Mouse (Mus musculus): ENCODE measurements at regions not wholly inside any gene's neighbourhood (a gene's known extent, or its start where the extent isn't known, plus 50 kb on each side); places are given as distances from the start of the nearest gene placed in this dataset.
A peak's percentile ranks its signal among the peaks of the same experiment; 100 is the strongest.
"Not testable (repeated sequence)": the region's sequence is repeated elsewhere in the genome, so short reads cannot be mapped to it uniquely, and the experiment has no call there.

- H3K27ac ChIP-seq (ENCODE audit: low read depth, low read length): no peak overlapping the region
- H3K27me3 ChIP-seq (ENCODE audit: insufficient read depth, low read length): no peaks in the 10 kb centered on the region
- H3K4me1 ChIP-seq (ENCODE audit: insufficient read depth, low read length): no peaks in the 10 kb centered on the region
- H3K4me3 ChIP-seq (ENCODE audit: low read depth, low read length): no peak overlapping the region
- 55% methylated on average over 2 of the region's 2 CpGs for WGBS
- H3K4me2 ChIP-seq (ENCODE audit: low read depth, low read length, poor library complexity, severe bottlenecking): no peak overlapping the region
- TF ChIP-seq CTCF (IDR thresholded peaks at IDR 0.05): no peak
- H3K36me3 ChIP-seq (ENCODE audit: insufficient read depth, low read length): no peaks in the 10 kb centered on the region
- H3K9ac ChIP-seq (replicated peaks; ENCODE audit: low read length, poor library complexity, severe bottlenecking): no peak overlapping the region
- ATAC-seq (ENCODE audit: low FRiP score) (no peak), DNase-seq (ENCODE audit: low spot score) (peak; percentile 49)
- no peaks in the 10 kb centered on the region for H3K9me3 ChIP-seq (ENCODE audit: low read length)
Measured at GRCm38 (mm10) chr10:36092915-36093314, 381.2 kb upstream of the Amd2 start.

GRCm38 (mm10) chr10:36054681-36055080, 343.0 kb upstream of the Amd2 start:
- TF ChIP-seq CTCF (IDR thresholded peaks at IDR 0.05): no peak
- Histone ChIP-seq H3K27me3 (ENCODE audit: insufficient read depth, low read length) (no peaks in the 10 kb centered on the region), H3K36me3 (ENCODE audit: insufficient read depth, low read length) (no peaks in the 10 kb centered on the region), H3K9me3 (ENCODE audit: low read length) (no peaks in the 10 kb centered on the region), H3K4me2 (ENCODE audit: low read depth, low read length, poor library complexity, severe bottlenecking) (no peak overlapping the region), H3K4me1 (ENCODE audit: insufficient read depth, low read length) (no peaks in the 10 kb centered on the region), H3K9ac (replicated peaks; ENCODE audit: low read length, poor library complexity, severe bottlenecking) (no peak overlapping the region), H3K27ac (ENCODE audit: low read depth, low read length) (no peak overlapping the region), H3K4me3 (ENCODE audit: low read depth, low read length) (no peak overlapping the region)
- ATAC-seq (ENCODE audit: low FRiP score) (no peak), DNase-seq (ENCODE audit: low spot score) (no peak)
- WGBS: 87% methylated on average over 6 of the region's 6 CpGs

GRCm38 (mm10) chr10:36036476-36036875, 324.8 kb upstream of the Amd2 start:
- ATAC-seq (ENCODE audit: low FRiP score) (no peak), DNase-seq (ENCODE audit: low spot score) (no peak)
- H3K27me3 ChIP-seq (ENCODE audit: insufficient read depth, low read length): no peaks in the 10 kb centered on the region
- no peak overlapping the region for H3K4me2 ChIP-seq (ENCODE audit: low read depth, low read length, poor library complexity, severe bottlenecking)
- WGBS: 83% methylated on average over 3 of the region's 3 CpGs
- H3K36me3 ChIP-seq (ENCODE audit: insufficient read depth, low read length): no peaks in the 10 kb centered on the region
- no peak for TF ChIP-seq CTCF (IDR thresholded peaks at IDR 0.05)
- H3K9ac ChIP-seq (replicated peaks; ENCODE audit: low read length, poor library complexity, severe bottlenecking): no peak overlapping the region
- H3K9me3 ChIP-seq (ENCODE audit: low read length): no peaks in the 10 kb centered on the region
- H3K27ac ChIP-seq (ENCODE audit: low read depth, low read length): no peak overlapping the region
- H3K4me1 ChIP-seq (ENCODE audit: insufficient read depth, low read length): no peaks in the 10 kb centered on the region
- H3K4me3 ChIP-seq (ENCODE audit: low read depth, low read length): no peak overlapping the region

- not testable (repeated sequence) for H3K4me1 ChIP-seq (ENCODE audit: insufficient read depth, low read length); H3K27me3 ChIP-seq (ENCODE audit: insufficient read depth, low read length); DNase-seq (ENCODE audit: low spot score); ATAC-seq (ENCODE audit: low FRiP score); H3K9me3 ChIP-seq (ENCODE audit: low read length); H3K9ac ChIP-seq (replicated peaks; ENCODE audit: low read length, poor library complexity, severe bottlenecking); H3K4me2 ChIP-seq (ENCODE audit: low read depth, low read length, poor library complexity, severe bottlenecking); H3K36me3 ChIP-seq (ENCODE audit: insufficient read depth, low read length); H3K27ac ChIP-seq (ENCODE audit: low read depth, low read length); H3K4me3 ChIP-seq (ENCODE audit: low read depth, low read length)
- WGBS: 91% methylated on average over 8 of the region's 8 CpGs
Measured at GRCm38 (mm10) chr10:35998869-35999268, 287.2 kb upstream of the Amd2 start.

- no peaks in the 10 kb centered on the region for H3K36me3 ChIP-seq (ENCODE audit: insufficient read depth, low read length)
- no peak overlapping the region for H3K9ac ChIP-seq (replicated peaks; ENCODE audit: low read length, poor library complexity, severe bottlenecking)
- H3K4me3 ChIP-seq (ENCODE audit: low read depth, low read length): no peak overlapping the region
- H3K27me3 ChIP-seq (ENCODE audit: insufficient read depth, low read length): no peaks in the 10 kb centered on the region
- 90% methylated on average over 2 of the region's 2 CpGs for WGBS
- no peak for TF ChIP-seq CTCF (IDR thresholded peaks at IDR 0.05)
- no peaks in the 10 kb centered on the region for H3K4me1 ChIP-seq (ENCODE audit: insufficient read depth, low read length)
- no peak overlapping the region for H3K4me2 ChIP-seq (ENCODE audit: low read depth, low read length, poor library complexity, severe bottlenecking)
- H3K9me3 ChIP-seq (ENCODE audit: low read length): no peaks in the 10 kb centered on the region
- DNase-seq (ENCODE audit: low spot score) (no peak), ATAC-seq (ENCODE audit: low FRiP score) (no peak)
- no peak overlapping the region for H3K27ac ChIP-seq (ENCODE audit: low read depth, low read length)
Measured at GRCm38 (mm10) chr10:35949056-35949455, 237.4 kb upstream of the Amd2 start.

GRCm38 (mm10) chr10:35946006-35946405, 234.3 kb upstream of the Amd2 start:
- no peak for TF ChIP-seq CTCF (IDR thresholded peaks at IDR 0.05)
- no peak overlapping the region for H3K4me3 ChIP-seq (ENCODE audit: low read depth, low read length)
- no peak overlapping the region for H3K4me2 ChIP-seq (ENCODE audit: low read depth, low read length, poor library complexity, severe bottlenecking)
- no peaks in the 10 kb centered on the region for H3K36me3 ChIP-seq (ENCODE audit: insufficient read depth, low read length)
- no peak overlapping the region for H3K9ac ChIP-seq (replicated peaks; ENCODE audit: low read length, poor library complexity, severe bottlenecking)
- ATAC-seq (ENCODE audit: low FRiP score) (no peak), DNase-seq (ENCODE audit: low spot score) (peak; percentile 14)
- no peaks in the 10 kb centered on the region for H3K9me3 ChIP-seq (ENCODE audit: low read length)
- H3K4me1 ChIP-seq (ENCODE audit: insufficient read depth, low read length): no peaks in the 10 kb centered on the region
- 78% methylated on average over 1 of the region's 1 CpGs for WGBS
- no peaks in the 10 kb centered on the region for H3K27me3 ChIP-seq (ENCODE audit: insufficient read depth, low read length)
- no peak overlapping the region for H3K27ac ChIP-seq (ENCODE audit: low read depth, low read length)

GRCm38 (mm10) chr10:35943336-35943735, 231.6 kb upstream of the Amd2 start:
- no peak overlapping the region for H3K27ac ChIP-seq (ENCODE audit: low read depth, low read length)
- DNase-seq (ENCODE audit: low spot score): no peak
- H3K36me3 ChIP-seq (ENCODE audit: insufficient read depth, low read length): no peaks in the 10 kb centered on the region
- no peak for TF ChIP-seq CTCF (IDR thresholded peaks at IDR 0.05)
- no peak for ATAC-seq (ENCODE audit: low FRiP score)
- H3K4me1 ChIP-seq (ENCODE audit: insufficient read depth, low read length): no peaks in the 10 kb centered on the region
- no peak overlapping the region for H3K4me2 ChIP-seq (ENCODE audit: low read depth, low read length, poor library complexity, severe bottlenecking)
- H3K4me3 ChIP-seq (ENCODE audit: low read depth, low read length): no peak overlapping the region
- 91% methylated on average over 3 of the region's 3 CpGs for WGBS
- no peaks in the 10 kb centered on the region for H3K27me3 ChIP-seq (ENCODE audit: insufficient read depth, low read length)
- no peak overlapping the region for H3K9ac ChIP-seq (replicated peaks; ENCODE audit: low read length, poor library complexity, severe bottlenecking)
- no peaks in the 10 kb centered on the region for H3K9me3 ChIP-seq (ENCODE audit: low read length)

Measured in midbrain, postnatal 0 days (tissue).